Mouse (Mus musculus) lung, postnatal 10 days (tissue): ENCODE data around the gene Pp2d1.
A peak's percentile ranks its signal among the peaks of the same experiment; 100 is the strongest.

Source experiments
- DNase-seq: peaks from one replicate; pipeline ENCODE4 v3.0.0; 2021

Gene Pp2d1

DNA sequence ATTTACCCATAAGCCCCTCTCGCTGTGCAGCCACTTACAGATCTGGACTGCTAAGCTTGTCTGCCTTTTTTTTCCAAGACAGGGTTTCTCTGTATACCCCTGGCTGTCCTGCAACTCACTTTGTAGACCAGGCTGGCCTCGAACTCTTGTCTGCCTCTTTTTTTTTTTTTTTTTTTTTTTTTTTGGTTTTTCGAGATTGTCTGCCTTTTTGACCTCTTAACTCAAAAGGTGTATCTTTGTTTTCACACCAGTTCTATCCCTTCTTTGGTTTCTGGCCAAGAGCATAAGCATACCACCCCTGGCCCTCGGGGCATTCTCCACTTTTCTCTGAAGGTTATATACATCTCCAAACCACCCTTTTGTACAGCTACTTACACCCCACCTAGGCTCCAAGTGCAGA is 25.6 kb upstream of the Pp2d1 start:
- DNase-seq, result no peak

DNA sequence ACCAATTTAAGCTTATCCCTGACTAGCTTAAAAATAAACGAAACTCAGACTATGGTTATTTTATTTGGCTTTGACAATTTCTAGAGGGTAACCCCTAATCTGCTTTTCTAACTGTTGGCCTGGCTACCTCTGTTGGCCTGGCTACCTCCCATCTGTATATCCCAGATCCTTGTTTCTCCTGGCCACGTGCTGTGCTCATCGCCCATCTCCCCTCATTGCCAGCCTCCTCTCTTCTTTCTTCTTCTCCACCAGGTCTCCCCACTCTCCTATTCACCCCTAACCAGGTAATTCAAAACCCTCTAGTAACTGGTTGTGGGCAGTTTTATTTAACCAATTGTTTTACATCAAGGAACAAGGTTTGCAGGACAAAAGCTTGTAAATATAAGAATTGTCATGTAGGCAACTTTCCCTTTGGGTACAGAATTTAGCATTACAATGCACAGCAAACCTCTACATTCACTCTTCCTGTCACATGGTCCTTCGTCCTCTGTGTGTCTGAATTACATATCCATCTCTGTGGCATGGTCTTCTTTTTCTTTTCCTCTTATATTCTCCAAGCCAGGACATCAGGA is 22.3 kb upstream of the Pp2d1 start:
- no peak for DNase-seq

GRCm38 (mm10) chr17:53559646-53560045 is 20.4 kb upstream of the Pp2d1 start:
- no peak for DNase-seq

- no peak for DNase-seq
These were observed 18.2 kb upstream of the Pp2d1 start for GRCm38 (mm10) chr17:53557443-53557842.

DNA sequence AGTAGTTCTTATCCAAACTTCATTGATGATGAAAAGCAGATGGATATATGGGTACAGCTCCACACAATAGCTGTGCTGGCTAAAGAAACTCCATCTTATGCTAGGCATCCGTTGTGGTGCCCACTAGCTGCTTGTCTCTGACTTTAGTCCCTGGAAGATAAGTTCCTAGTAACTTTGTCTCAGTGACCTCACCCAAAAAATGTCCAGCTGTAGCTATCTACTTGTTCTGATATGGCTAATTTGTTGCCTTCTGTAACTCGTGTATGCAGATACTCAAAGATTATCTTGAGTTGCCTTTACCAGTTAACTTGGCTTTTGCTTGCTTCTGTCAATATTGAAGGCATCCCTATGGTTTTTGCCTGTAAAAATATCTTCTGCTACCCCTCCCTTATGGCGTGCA is 15.6 kb upstream of the Pp2d1 start:
- DNase-seq, result no peak

- no peak for DNase-seq
These were observed 14.8 kb upstream of the Pp2d1 start for GRCm38 (mm10) chr17:53554088-53554487.

GRCm38 (mm10) chr17:53551306-53552299 is 12.4 kb upstream of the Pp2d1 start:
- DNase-seq, result no peak

DNA sequence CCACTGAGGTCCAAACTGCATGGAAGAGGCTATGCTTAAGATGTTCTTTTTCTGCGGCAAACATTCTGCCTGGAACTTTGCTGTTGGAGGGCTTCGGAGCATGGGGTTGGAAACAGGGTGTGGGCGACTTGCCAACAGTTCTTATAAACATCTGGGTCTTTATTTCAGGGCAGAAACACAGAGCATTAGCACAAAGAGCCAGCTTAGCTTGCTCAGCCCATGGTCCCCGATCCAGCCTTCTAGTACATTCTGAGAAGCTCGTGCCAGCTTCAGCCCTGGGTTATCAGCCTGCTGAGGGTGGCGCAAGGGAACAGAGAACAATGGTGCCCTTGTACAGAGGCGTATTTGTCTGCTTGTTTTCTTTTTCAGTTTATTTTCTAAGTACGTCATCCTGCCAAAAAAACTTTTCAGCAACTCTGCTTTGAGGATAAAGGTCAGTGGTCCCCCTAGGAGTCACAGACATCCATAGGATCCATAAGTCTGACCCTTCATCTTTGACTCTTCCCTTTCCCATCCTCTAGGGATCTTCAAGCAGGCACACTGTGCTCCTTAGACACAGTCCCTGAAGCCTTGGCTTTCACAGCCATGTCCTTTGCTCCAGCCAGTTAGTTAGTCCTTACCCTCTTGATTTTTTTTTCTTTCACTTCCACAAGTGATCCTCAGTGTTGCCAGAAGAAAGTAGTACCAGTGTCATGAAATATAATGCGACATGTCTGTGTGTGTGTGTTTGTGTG is 4.5 kb upstream of the Pp2d1 start:
- DNase-seq, result peak; percentile 75

GRCm38 (mm10) chr17:53542536-53542935 is 3.3 kb upstream of the Pp2d1 start:
- no peak for DNase-seq

DNA sequence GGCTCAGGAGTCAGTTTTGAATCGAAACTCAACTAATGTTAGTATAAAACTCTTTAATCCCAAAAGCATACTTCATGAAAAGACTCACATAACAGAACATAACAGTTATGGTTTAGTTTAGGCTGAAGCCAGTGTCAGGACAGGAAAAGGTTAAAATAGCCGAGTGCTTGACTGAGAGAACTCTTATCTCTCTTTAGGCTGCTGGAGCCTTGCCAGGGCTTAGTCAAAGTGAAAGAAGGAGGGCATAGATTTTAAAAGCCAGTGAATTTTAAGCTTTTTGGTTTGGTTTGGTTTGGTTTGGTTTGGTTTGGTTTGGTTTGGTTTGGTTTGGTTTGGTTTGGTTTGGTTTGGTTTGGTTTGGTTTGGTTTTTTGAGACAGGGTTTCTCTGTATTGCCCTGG is 6.8 kb downstream of the Pp2d1 start:
- DNase-seq, result peak; percentile 37

DNA sequence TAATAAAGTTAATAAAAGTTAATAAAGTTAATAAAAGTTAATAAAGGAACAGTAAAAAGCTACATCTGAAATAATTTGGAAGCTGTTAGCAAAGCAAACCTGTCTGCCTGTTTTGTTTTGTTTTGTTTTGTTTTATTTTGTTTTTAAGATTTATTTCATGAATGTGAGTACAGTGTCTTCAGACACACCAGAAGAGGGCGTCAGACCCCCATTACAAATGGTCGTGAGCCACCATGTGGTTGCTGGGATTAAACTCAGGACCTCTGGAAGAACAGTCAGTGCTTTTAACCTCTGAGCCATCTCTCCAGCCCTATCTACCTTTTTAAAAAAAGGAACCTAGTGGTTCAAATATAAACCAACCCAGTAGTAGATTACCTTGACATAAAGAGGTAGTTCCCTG is 8.1 kb downstream of the Pp2d1 start:
- DNase-seq, result peak; percentile 21

GRCm38 (mm10) chr17:53528034-53528433 is 11.2 kb downstream of the Pp2d1 start:
- peak; percentile 16 for DNase-seq

DNA sequence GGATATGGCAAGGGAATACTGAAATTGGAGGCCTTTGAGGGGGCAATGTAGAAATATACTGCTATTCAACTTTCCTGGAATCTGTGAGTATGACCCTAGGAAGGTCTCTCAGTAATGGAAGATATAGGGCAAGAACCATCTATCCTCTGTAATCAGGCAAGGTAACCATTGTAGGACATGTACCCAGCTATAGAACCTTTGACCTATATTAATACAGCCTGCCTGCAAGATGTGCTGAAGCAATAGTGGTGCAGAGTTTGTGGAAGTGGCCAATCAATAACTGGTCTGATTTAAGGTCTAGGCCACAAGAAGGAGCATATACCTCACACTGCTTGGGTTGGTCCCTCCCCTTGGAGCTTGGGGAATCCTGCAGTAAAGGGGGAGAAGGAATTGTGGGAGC is 18.7 kb downstream of the Pp2d1 start:
- no peak for DNase-seq

- no peak for DNase-seq
These were observed 19.9 kb downstream of the Pp2d1 start for GRCm38 (mm10) chr17:53519364-53519763.

DNA sequence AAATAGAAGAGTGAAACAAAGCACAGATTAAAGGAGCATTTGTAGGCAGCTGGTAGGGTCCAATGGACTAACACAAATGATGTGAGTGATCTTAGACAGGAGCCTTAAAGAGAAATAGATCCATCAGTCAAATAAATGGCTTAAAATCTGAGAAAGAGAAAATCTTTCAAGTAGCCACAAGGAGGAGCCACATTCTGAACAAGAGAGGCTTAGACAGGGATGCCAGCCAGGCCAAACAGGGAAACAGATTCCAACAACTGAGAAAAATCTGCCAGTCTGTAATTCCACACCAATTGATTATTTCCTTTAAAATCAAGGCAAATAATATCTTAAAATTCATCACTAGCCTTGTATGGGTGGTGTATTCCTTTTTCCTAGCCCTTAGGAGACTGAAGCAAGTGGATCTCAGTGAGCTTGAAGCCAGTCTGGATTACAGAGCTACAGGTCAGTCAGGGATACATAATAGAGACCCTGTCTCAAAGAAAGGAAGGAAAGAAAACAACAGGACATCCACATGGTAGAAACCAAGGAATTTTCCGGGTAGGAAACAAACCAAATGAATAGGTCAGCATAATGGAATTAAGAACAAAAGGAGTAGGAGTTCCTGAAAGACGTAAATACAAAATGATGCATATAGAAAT is 26.8 kb downstream of the Pp2d1 start:
- peak; percentile 49 for DNase-seq

DNA sequence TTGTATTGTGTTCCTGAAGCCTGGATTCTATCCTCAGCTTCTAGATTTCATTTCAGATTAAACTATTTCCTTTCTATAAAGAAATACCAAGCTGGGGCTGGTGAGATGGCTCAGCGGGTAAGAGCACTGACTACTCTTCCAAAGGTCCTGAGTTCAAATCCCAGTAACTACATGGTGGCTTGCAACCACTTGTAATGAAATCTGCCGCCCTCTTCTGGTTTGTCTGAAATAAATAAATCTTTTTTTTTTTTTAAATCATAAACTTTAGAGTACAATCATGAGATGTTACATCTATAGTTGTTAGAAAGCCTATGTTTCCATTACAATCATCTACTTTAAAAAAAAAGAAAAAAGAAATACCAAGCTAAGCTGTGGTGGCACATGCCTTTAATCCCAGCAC is 36.3 kb downstream of the Pp2d1 start:
- no peak for DNase-seq

DNA sequence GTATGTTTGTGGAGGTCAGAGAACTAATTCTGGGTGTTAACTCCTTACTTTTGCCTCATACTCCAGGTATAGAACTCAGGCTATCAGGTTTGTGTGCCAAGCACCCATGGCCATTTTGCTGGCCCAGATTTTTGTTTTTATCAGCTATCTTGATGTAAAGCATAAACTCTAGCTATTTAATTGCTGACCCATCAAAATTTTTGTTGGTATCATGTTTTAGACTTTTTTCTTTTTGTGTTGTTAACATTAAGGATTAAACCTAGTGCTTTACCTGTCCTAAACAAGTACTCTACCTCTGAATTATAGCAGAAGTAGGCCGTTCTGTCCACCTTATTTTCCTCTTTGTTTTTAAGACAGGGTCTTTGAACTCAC is 50.3 kb downstream of the Pp2d1 start:
- no peak for DNase-seq

- no peak for DNase-seq
These were observed 50.8 kb downstream of the Pp2d1 start for GRCm38 (mm10) chr17:53488291-53489006.

GRCm38 (mm10) chr17:53480433-53480832 is 58.8 kb downstream of the Pp2d1 start:
- DNase-seq, result no peak

- peak; percentile 68 for DNase-seq
These were observed 59.6 kb downstream of the Pp2d1 start for GRCm38 (mm10) chr17:53479604-53480041.

DNA sequence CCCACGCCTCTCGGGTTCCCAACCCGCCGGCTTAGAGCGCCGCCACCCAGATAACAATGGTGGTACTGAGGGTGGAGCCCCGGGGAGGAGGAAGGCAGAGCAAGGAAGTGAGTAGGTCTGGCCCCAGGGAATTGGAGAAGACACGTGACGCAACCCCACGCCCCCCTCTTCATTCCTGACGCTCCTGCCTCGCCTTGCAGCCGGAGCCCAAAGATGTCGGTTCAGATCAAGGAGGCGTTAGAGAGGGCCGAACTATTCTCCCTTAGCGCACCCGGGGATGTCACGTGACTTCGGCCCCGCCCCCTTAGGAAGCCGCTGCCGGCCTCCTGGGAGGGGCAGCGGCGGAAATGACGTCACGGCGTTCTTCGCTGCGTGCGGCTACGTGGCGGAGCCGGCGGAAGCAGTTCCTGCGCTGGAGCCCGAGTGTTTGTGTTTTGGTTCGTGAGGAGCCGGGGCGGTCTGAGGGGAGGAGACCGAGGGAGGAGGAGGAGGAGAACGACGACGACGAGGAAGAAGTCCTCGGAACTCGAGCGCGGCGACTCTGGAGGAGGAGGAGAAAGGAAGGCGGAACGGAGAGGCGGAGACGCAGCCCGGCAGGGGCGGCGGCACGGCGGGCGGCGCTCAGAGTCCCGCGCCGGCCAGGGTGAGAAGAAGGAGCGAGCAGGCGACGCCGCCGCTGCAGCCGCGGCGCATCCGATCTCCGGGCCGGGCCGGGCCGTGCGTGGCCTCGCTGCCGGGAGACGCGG is 60.2 kb downstream of the Pp2d1 start, which contains the start of gene Rab5a:
Gene Rab5a (plus strand): TSS at position 377 of the 746 bp plus-strand sequence.
- peak; percentile 100 for DNase-seq
